Mouse (Mus musculus) kidney, embryonic 14.5 days (tissue): Measurements from ENCODE around the gene Gimap8. TPM values are rescaled to one million over a fixed set of nuclear protein-coding genes. Genes with fewer than 3 reads are reported as not detected.

Source experiments
- ATAC-seq: fragments of 200-750 bp; cut with Nextera tagmentation; 2 replicates; pipeline ENCODE4 v1.8.0; 2017; ENCODE audit warnings: moderate number of reproducible peaks, mild to moderate bottlenecking, moderate TSS enrichment, moderate library complexity; ENCODE audit not compliant: low FRiP score, low TSS enrichment
- H3K27ac ChIP-seq: fragments of 300-500 bp; sonication (generic); 2 replicates; pipeline ENCODE4 v1.5.1; 2014; ENCODE audit warnings: low read depth, mild to moderate bottlenecking, low read length, moderate library complexity, mixed read lengths
- H3K27me3 ChIP-seq: fragments of 300-500 bp; sonication (generic); 2 replicates; pipeline ENCODE4 v1.6.1; 2014; ENCODE audit warnings: mild to moderate bottlenecking, low read length; ENCODE audit not compliant: control insufficient read depth, insufficient read depth
- H3K36me3 ChIP-seq: fragments of 300-500 bp; sonication (generic); 2 replicates; pipeline ENCODE4 v1.6.1; 2014; ENCODE audit warnings: low read length, mixed read lengths; ENCODE audit not compliant: control insufficient read depth, insufficient read depth
- H3K4me1 ChIP-seq: fragments of 300-500 bp; sonication (generic); 2 replicates; pipeline ENCODE4 v1.6.1; 2014; ENCODE audit warnings: low read length, mixed read lengths; ENCODE audit not compliant: control insufficient read depth, insufficient read depth
- H3K4me2 ChIP-seq: fragments of 300-500 bp; sonication (generic); replicated peaks from 2 replicates; pipeline ENCODE4 v1.6.1; 2014; ENCODE audit warnings: low read depth, mild to moderate bottlenecking, low read length
- H3K4me3 ChIP-seq: fragments of 300-500 bp; sonication (generic); 2 replicates; pipeline ENCODE4 v1.5.1; 2014; ENCODE audit warnings: mild to moderate bottlenecking, low read length
- H3K9ac ChIP-seq: fragments of 300-500 bp; sonication (generic); 2 replicates; pipeline ENCODE4 v1.6.1; 2014; ENCODE audit warnings: low read depth, mild to moderate bottlenecking, low read length, moderate library complexity
- H3K9me3 ChIP-seq: fragments of 300-500 bp; sonication (generic); 2 replicates; pipeline ENCODE4 v1.6.1; 2016; ENCODE audit warnings: low read length; ENCODE audit not compliant: control insufficient read depth
- WGBS: fragments of 180-500 bp; shearing (Covaris S2); extraction: QIAGEN DNeasy Blood & Tissue Kit; methylation state at CpG from one replicate; pipeline ENCODE4 v1.1.7; 2014; 5-methylcytosine and 5-hydroxymethylcytosine counted together
- polyA plus RNA-seq: library from polyadenylated mRNA; unstranded; fragments of >200 nt; fragmentation: Nextera tagmentation; extraction: Ambion mirVana; gene quantifications from 2 replicates; pipeline ENCODE4 v1.2.1, GENCODE M21; 2014

The Gimap8 gene
- polyA plus RNA-seq, 1 experiment from 2014 or later: 1.1 TPM

DNA sequence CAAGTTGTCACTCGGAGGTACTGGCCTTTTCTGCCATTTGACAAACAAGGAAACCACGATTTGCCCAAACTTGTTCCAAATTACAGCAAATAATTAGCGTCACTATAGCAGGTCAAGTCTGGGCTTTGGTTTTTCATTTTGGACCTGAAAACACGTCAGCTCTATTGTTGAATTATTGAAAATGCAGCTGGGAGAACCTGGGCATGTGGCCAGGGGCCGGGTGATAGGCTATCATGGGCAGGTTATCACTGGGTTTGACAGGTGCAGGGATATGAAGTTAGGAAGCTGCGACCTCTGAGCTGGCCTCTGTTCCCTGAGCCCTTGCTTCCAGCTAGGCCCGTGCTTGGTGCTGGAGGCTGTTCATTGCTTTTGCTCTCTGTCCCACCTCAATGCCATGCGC, 16.2 kb upstream of the Gimap8 start:
- no peak for ATAC-seq
- H3K27ac ChIP-seq: no peak overlapping the region
- no peaks in the 10 kb centered on the region for H3K9me3 ChIP-seq
- no peak overlapping the region for H3K4me3 ChIP-seq
- WGBS: 95% methylated on average over 8 of the region's 8 CpGs
- H3K4me1 ChIP-seq: peaks cover 22% of the 10 kb centered on the region
- no peak overlapping the region for H3K9ac ChIP-seq
- H3K4me2 ChIP-seq: no peak overlapping the region
- peaks cover 10% of the 10 kb centered on the region for H3K27me3 ChIP-seq
- H3K36me3 ChIP-seq: no peaks in the 10 kb centered on the region

GRCm38 (mm10) chr6:48635105-48635504, 11.9 kb upstream of the Gimap8 start:
- H3K4me2 ChIP-seq: no peak overlapping the region
- no peak overlapping the region for H3K4me3 ChIP-seq
- no peak for ATAC-seq
- 90% methylated on average over 2 of the region's 2 CpGs for WGBS
- no peak overlapping the region for H3K27ac ChIP-seq
- no peaks in the 10 kb centered on the region for H3K9me3 ChIP-seq
- no peaks in the 10 kb centered on the region for H3K4me1 ChIP-seq
- H3K27me3 ChIP-seq: no peaks in the 10 kb centered on the region
- no peak overlapping the region for H3K9ac ChIP-seq
- H3K36me3 ChIP-seq: no peaks in the 10 kb centered on the region

DNA sequence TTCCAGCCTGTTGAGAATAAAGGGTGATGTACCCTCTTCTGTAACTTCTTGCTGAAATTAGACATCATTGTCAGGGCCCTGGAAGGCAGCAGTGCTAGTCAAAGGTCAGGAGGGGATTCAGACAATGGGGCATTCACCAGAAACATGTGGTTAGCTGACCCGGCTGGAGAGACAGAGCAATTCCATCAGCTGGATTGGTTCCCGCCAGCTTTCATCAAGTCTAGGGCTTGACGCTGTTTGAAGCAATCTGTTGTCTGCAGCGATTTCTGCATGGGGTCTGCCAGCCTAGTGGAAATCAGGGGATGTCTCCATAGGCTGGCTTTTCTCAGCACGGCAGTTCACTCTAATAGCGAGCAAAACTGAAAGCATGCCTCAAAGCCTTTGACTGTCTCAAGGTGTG, 10.5 kb upstream of the Gimap8 start:
- Histone ChIP-seq H3K4me2 (no peak overlapping the region), H3K4me1 (no peaks in the 10 kb centered on the region), H3K36me3 (no peaks in the 10 kb centered on the region), H3K9ac (no peak overlapping the region), H3K9me3 (no peaks in the 10 kb centered on the region), H3K4me3 (no peak overlapping the region), H3K27me3 (no peaks in the 10 kb centered on the region), H3K27ac (no peak overlapping the region)
- ATAC-seq: no peak
- WGBS: 70% methylated on average over 6 of the region's 6 CpGs

DNA sequence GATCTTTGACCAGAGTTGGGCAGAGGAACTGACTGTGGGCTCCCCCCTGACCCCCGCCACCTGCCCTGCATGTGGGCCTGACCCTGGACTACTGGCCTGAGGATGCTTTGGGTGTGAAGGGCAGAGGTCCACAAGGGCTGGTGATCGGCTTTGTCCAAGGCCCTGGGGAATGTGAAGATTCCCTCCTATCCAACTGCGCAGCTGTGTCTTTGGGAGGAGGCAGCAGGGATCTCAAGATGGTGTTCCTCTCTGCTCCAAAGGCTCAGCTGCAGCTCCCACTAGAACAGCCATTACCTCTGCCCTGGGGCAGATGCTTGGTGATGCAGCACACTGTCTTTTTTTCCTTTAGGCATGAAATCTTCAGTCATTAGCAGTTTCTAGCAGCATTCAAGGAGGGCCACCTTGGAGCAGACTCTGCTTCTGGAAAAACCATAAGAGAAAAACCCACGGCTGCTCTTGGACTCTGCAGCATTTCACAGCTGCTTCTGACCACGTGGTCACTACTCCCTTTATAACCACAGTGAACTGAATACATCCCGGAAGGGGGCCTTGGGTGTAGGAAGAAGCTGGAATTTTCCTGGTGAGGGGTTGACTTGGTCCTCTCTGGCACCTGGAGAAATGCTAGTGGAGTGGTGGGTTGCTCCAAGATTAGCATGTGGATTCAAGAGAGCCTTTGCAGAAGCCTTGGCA, 9.1 kb upstream of the Gimap8 start:
- Histone ChIP-seq H3K4me1 (no peaks in the 10 kb centered on the region), H3K36me3 (no peaks in the 10 kb centered on the region), H3K4me3 (no peak overlapping the region), H3K9ac (no peak overlapping the region), H3K27ac (no peak overlapping the region), H3K27me3 (no peaks in the 10 kb centered on the region), H3K4me2 (no peak overlapping the region), H3K9me3 (no peaks in the 10 kb centered on the region)
- ATAC-seq: no peak
- WGBS: 73% methylated on average over 6 of the region's 6 CpGs

DNA sequence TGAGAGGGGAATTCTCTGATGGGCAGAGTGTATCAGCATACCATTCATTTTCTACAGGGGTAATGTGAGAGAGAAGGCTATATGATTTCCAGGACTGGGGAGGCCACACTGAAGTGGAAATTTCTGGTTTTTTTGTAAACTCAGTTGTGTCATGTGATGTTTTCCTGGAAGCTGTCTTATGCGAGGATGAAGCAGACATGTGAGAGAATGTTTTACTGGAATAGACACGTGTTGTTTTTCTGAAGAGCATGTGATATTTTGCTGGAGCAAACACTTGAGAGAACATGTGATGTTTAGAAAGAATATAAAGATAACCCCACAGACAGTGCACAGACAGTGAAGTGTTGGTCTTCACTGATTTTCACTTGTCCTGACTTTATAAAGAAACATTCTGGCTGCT, 8.5 kb upstream of the Gimap8 start:
- Histone ChIP-seq H3K27me3 (no peaks in the 10 kb centered on the region), H3K36me3 (no peaks in the 10 kb centered on the region), H3K9me3 (no peaks in the 10 kb centered on the region), H3K9ac (no peak overlapping the region), H3K4me1 (no peaks in the 10 kb centered on the region), H3K4me2 (no peak overlapping the region), H3K4me3 (no peak overlapping the region), H3K27ac (no peak overlapping the region)
- no peak for ATAC-seq
- 77% methylated on average over 2 of the region's 2 CpGs for WGBS

DNA sequence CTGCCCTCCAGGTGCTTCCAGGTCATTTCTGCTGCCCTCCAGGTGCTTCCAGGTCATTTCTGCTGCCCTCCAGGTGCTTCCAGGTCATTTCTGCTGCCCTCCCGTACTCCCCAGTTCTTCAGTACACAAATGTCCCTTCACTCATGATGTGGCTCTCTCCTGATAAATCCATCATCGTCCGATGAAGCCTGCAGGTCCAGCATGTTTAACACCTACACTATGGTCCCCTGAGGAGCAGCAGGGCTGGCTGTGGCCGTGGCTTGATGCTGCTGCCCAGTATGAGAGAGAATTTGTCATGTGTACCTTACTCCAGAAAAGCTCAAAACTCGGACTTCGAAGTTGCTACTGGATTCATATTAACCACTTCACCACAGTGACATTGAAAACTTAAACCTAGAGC, 5.6 kb upstream of the Gimap8 start:
- 76% methylated on average over 6 of the region's 6 CpGs for WGBS
- H3K4me1 ChIP-seq: no peaks in the 10 kb centered on the region
- H3K9ac ChIP-seq: no peak overlapping the region
- H3K9me3 ChIP-seq: no peaks in the 10 kb centered on the region
- H3K27me3 ChIP-seq: no peaks in the 10 kb centered on the region
- no peak for ATAC-seq
- no peak overlapping the region for H3K4me2 ChIP-seq
- H3K4me3 ChIP-seq: no peak overlapping the region
- H3K36me3 ChIP-seq: no peaks in the 10 kb centered on the region
- H3K27ac ChIP-seq: no peak overlapping the region

DNA sequence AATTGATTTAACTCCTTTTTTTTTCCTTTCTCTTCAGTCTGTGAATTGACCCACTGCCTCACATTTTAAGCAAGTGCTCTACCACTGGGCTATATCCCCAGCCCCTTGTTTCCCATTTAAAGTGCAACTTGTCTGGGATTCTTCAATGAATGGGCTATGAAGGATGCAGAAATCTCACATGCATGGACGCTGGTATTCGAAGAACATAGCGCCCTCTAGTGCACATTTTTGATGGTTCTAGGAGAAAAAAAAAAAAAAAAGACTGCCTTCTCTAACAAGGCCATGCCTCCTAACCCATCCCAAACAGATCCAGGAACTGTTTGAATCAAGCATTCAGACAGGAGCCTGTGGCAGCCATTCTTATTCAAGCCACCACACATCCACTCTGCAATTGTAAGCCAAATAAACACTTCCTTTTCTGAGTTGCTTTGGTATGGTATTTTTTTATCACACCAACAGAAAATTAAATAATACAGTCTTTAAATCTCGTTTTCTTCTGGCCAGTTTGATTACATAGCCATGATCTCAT, 4.2 kb upstream of the Gimap8 start:
- no peak overlapping the region for H3K9ac ChIP-seq
- no peak overlapping the region for H3K4me3 ChIP-seq
- no peak for ATAC-seq
- 22% methylated on average over 4 of the region's 4 CpGs for WGBS
- no peak overlapping the region for H3K4me2 ChIP-seq
- no peaks in the 10 kb centered on the region for H3K9me3 ChIP-seq
- H3K27ac ChIP-seq: no peak overlapping the region
- no peaks in the 10 kb centered on the region for H3K36me3 ChIP-seq
- H3K4me1 ChIP-seq: no peaks in the 10 kb centered on the region
- no peaks in the 10 kb centered on the region for H3K27me3 ChIP-seq

GRCm38 (mm10) chr6:48645660-48646308, 1.2 kb upstream of the Gimap8 start:
- H3K27ac ChIP-seq: no peak overlapping the region
- H3K4me2 ChIP-seq: no peak overlapping the region
- no peak overlapping the region for H3K9ac ChIP-seq
- no peak overlapping the region for H3K4me3 ChIP-seq
- no peaks in the 10 kb centered on the region for H3K9me3 ChIP-seq
- ATAC-seq: peak; percentile 20; the same call in 1 of the 2 replicates
- 12% methylated on average over 12 of the region's 12 CpGs for WGBS
- H3K36me3 ChIP-seq: no peaks in the 10 kb centered on the region
- H3K4me1 ChIP-seq: no peaks in the 10 kb centered on the region
- H3K27me3 ChIP-seq: no peaks in the 10 kb centered on the region

DNA sequence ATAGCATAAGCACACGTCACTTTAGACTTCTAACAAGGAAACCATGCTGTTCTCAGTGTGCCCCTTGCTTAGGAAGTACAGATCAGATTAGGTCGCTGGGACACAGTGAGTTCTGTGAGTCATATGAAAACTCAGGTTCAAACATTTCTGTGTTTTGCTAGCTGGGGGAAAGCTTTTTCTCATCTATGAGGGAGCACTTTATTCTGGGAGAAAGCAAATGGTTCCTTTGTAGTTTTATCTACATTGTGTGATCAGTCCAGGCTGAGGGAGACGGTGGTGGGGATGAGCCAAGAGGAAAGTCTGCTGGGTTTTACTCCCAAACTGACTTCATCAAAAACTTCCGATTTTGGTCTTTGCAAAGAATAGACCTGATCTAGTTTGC, 734 bp upstream of the Gimap8 start:
- WGBS: 82% methylated on average over 4 of the region's 4 CpGs
- Histone ChIP-seq H3K9ac (no peak overlapping the region), H3K4me2 (no peak overlapping the region), H3K36me3 (no peaks in the 10 kb centered on the region), H3K9me3 (no peaks in the 10 kb centered on the region), H3K4me3 (no peak overlapping the region), H3K27me3 (no peaks in the 10 kb centered on the region), H3K4me1 (no peaks in the 10 kb centered on the region), H3K27ac (no peak overlapping the region)
- no peak for ATAC-seq
